Mouse (Mus musculus): ENCODE data around the gene Egln3. TPM values are rescaled to one million over a fixed set of nuclear protein-coding genes. Genes with fewer than 3 reads are reported as not detected.

Gene Egln3
- polyA plus RNA-seq, 1 experiment from 2014 or later: 11.6 TPM

GRCm38 (mm10) chr12:54198282-54198918 is 5.3 kb downstream of the Egln3 start:
- peaks cover 14% of the 10 kb centered on the region for H3K4me1 ChIP-seq (replicated peaks; ENCODE audit: control insufficient read depth, insufficient read depth, low read length)
- no peak for DNase-seq (ENCODE audit: low spot score)
- H3K27me3 ChIP-seq (replicated peaks; ENCODE audit: control insufficient read depth, insufficient read depth, low read length): peaks cover 7% of the 10 kb centered on the region; the same call in 1 of the 2 replicates
- H3K4me3 ChIP-seq (ENCODE audit: low read depth, low read length): no peak overlapping the region
- WGBS: 75% methylated on average over 4 of the region's 4 CpGs
- no peak overlapping the region for H3K4me2 ChIP-seq
- H3K27ac ChIP-seq (ENCODE audit: low read depth, low read length): no peak overlapping the region
- no peak overlapping the region for H3K9ac ChIP-seq (ENCODE audit: low read depth, low read length)
- no peaks in the 10 kb centered on the region for H3K9me3 ChIP-seq (ENCODE audit: control insufficient read depth, low read length)
- H3K36me3 ChIP-seq (ENCODE audit: control insufficient read depth, insufficient read depth, low read length): no peaks in the 10 kb centered on the region
- no peak for ATAC-seq (replicated peaks; ENCODE audit: low FRiP score)

- WGBS: 76% methylated on average over 11 of the region's 11 CpGs
- no peak overlapping the region for H3K27ac ChIP-seq (ENCODE audit: low read depth, low read length)
- ATAC-seq (replicated peaks; ENCODE audit: low FRiP score) (no peak), DNase-seq (ENCODE audit: low spot score) (no peak)
- no peak overlapping the region for H3K4me2 ChIP-seq
- H3K27me3 ChIP-seq (replicated peaks; ENCODE audit: control insufficient read depth, insufficient read depth, low read length): peaks cover 2% of the 10 kb centered on the region; the same call in 1 of the 2 replicates
- peaks cover 16% of the 10 kb centered on the region for H3K4me1 ChIP-seq (replicated peaks; ENCODE audit: control insufficient read depth, insufficient read depth, low read length)
- H3K9ac ChIP-seq (ENCODE audit: low read depth, low read length): no peak overlapping the region
- H3K36me3 ChIP-seq (ENCODE audit: control insufficient read depth, insufficient read depth, low read length): no peaks in the 10 kb centered on the region
- H3K4me3 ChIP-seq (ENCODE audit: low read depth, low read length): no peak overlapping the region
- no peaks in the 10 kb centered on the region for H3K9me3 ChIP-seq (ENCODE audit: control insufficient read depth, low read length)
Observed at GRCm38 (mm10) chr12:54197849-54198248, 5.8 kb downstream of the Egln3 start.

GRCm38 (mm10) chr12:54197301-54197782 is 6.3 kb downstream of the Egln3 start:
- H3K36me3 ChIP-seq (ENCODE audit: control insufficient read depth, insufficient read depth, low read length): no peaks in the 10 kb centered on the region
- no peak overlapping the region for H3K4me3 ChIP-seq (ENCODE audit: low read depth, low read length)
- ATAC-seq (replicated peaks; ENCODE audit: low FRiP score) (no peak), DNase-seq (ENCODE audit: low spot score) (no peak)
- H3K27me3 ChIP-seq (replicated peaks; ENCODE audit: control insufficient read depth, insufficient read depth, low read length): no peaks in the 10 kb centered on the region; the same call in 1 of the 2 replicates
- 66% methylated on average over 6 of the region's 6 CpGs for WGBS
- no peak overlapping the region for H3K4me2 ChIP-seq
- H3K4me1 ChIP-seq (replicated peaks; ENCODE audit: control insufficient read depth, insufficient read depth, low read length): peaks cover 21% of the 10 kb centered on the region
- no peaks in the 10 kb centered on the region for H3K9me3 ChIP-seq (ENCODE audit: control insufficient read depth, low read length)
- no peak overlapping the region for H3K27ac ChIP-seq (ENCODE audit: low read depth, low read length)
- H3K9ac ChIP-seq (ENCODE audit: low read depth, low read length): no peak overlapping the region

GRCm38 (mm10) chr12:54196881-54197280 is 6.8 kb downstream of the Egln3 start:
- H3K27ac ChIP-seq (ENCODE audit: low read depth, low read length): no peak overlapping the region
- no peaks in the 10 kb centered on the region for H3K36me3 ChIP-seq (ENCODE audit: control insufficient read depth, insufficient read depth, low read length)
- no peak overlapping the region for H3K4me3 ChIP-seq (ENCODE audit: low read depth, low read length)
- H3K9ac ChIP-seq (ENCODE audit: low read depth, low read length): no peak overlapping the region
- 73% methylated on average over 8 of the region's 8 CpGs for WGBS
- no peak for DNase-seq (ENCODE audit: low spot score)
- peaks cover 23% of the 10 kb centered on the region for H3K4me1 ChIP-seq (replicated peaks; ENCODE audit: control insufficient read depth, insufficient read depth, low read length)
- H3K9me3 ChIP-seq (ENCODE audit: control insufficient read depth, low read length): no peaks in the 10 kb centered on the region
- no peak for ATAC-seq (replicated peaks; ENCODE audit: low FRiP score)
- no peaks in the 10 kb centered on the region; the same call in 1 of the 2 replicates for H3K27me3 ChIP-seq (replicated peaks; ENCODE audit: control insufficient read depth, insufficient read depth, low read length)
- H3K4me2 ChIP-seq: no peak overlapping the region

GRCm38 (mm10) chr12:54194159-54194558 is 9.5 kb downstream of the Egln3 start:
- WGBS: 53% methylated on average over 5 of the region's 5 CpGs
- no peak overlapping the region for H3K4me2 ChIP-seq
- no peaks in the 10 kb centered on the region for H3K36me3 ChIP-seq (ENCODE audit: control insufficient read depth, insufficient read depth, low read length)
- H3K27ac ChIP-seq (ENCODE audit: low read depth, low read length): no peak overlapping the region; the same call in 1 of the 2 replicates
- H3K9ac ChIP-seq (ENCODE audit: low read depth, low read length): no peak overlapping the region
- no peak for ATAC-seq (replicated peaks; ENCODE audit: low FRiP score)
- DNase-seq (ENCODE audit: low spot score): no peak
- H3K4me1 ChIP-seq (replicated peaks; ENCODE audit: control insufficient read depth, insufficient read depth, low read length): peaks cover 34% of the 10 kb centered on the region
- H3K9me3 ChIP-seq (ENCODE audit: control insufficient read depth, low read length): no peaks in the 10 kb centered on the region
- no peak overlapping the region for H3K4me3 ChIP-seq (ENCODE audit: low read depth, low read length)
- no peaks in the 10 kb centered on the region for H3K27me3 ChIP-seq (replicated peaks; ENCODE audit: control insufficient read depth, insufficient read depth, low read length)

- H3K4me2 ChIP-seq: peak overlapping the region; percentile 74
- 4% methylated on average over 5 of the region's 5 CpGs for WGBS
- ATAC-seq (replicated peaks; ENCODE audit: low FRiP score): peak; percentile 11; the same call in 1 of the 2 replicates
- no peaks in the 10 kb centered on the region for H3K27me3 ChIP-seq (replicated peaks; ENCODE audit: control insufficient read depth, insufficient read depth, low read length)
- H3K9me3 ChIP-seq (ENCODE audit: control insufficient read depth, low read length): no peaks in the 10 kb centered on the region
- H3K27ac ChIP-seq (ENCODE audit: low read depth, low read length): peak overlapping the region; percentile 87
- no peaks in the 10 kb centered on the region for H3K36me3 ChIP-seq (ENCODE audit: control insufficient read depth, insufficient read depth, low read length)
- peak overlapping the region; percentile 29; the same call in 1 of the 2 replicates for H3K4me3 ChIP-seq (ENCODE audit: low read depth, low read length)
- peaks cover 38% of the 10 kb centered on the region for H3K4me1 ChIP-seq (replicated peaks; ENCODE audit: control insufficient read depth, insufficient read depth, low read length)
- no peak for DNase-seq (ENCODE audit: low spot score)
- peak overlapping the region; percentile 60 for H3K9ac ChIP-seq (ENCODE audit: low read depth, low read length)
Observed at GRCm38 (mm10) chr12:54192305-54192661, 11.4 kb downstream of the Egln3 start.

GRCm38 (mm10) chr12:54191608-54192304 is 11.9 kb downstream of the Egln3 start:
- no peaks in the 10 kb centered on the region for H3K9me3 ChIP-seq (ENCODE audit: control insufficient read depth, low read length)

GRCm38 (mm10) chr12:54191181-54191580 is 12.5 kb downstream of the Egln3 start:
- Histone ChIP-seq H3K4me3 (ENCODE audit: low read depth, low read length) (peak overlapping the region; percentile 29; the same call in 1 of the 2 replicates), H3K36me3 (ENCODE audit: control insufficient read depth, insufficient read depth, low read length) (no peaks in the 10 kb centered on the region), H3K27ac (ENCODE audit: low read depth, low read length) (peak overlapping the region; percentile 87), H3K27me3 (replicated peaks; ENCODE audit: control insufficient read depth, insufficient read depth, low read length) (peaks cover 3% of the 10 kb centered on the region; the same call in 1 of the 2 replicates), H3K4me2 (peak overlapping the region; percentile 74), H3K9ac (ENCODE audit: low read depth, low read length) (peak overlapping the region; percentile 64; the same call in 1 of the 2 replicates), H3K9me3 (ENCODE audit: control insufficient read depth, low read length) (no peaks in the 10 kb centered on the region), H3K4me1 (replicated peaks; ENCODE audit: control insufficient read depth, insufficient read depth, low read length) (peaks cover 39% of the 10 kb centered on the region)
- WGBS: 22% methylated on average over 9 of the region's 9 CpGs
- DNase-seq (ENCODE audit: low spot score): no peak
- no peak for ATAC-seq (replicated peaks; ENCODE audit: low FRiP score)

More at GRCm38 (mm10) chr12:54191608-54192304, 11.9 kb downstream of the Egln3 start:
- ATAC-seq (replicated peaks; ENCODE audit: low FRiP score) (peak; percentile 96), DNase-seq (ENCODE audit: low spot score) (peak; percentile 90)
- peak overlapping the region; percentile 64 for H3K9ac ChIP-seq (ENCODE audit: low read depth, low read length)
- WGBS: 3% methylated on average over 19 of the region's 19 CpGs
- H3K36me3 ChIP-seq (ENCODE audit: control insufficient read depth, insufficient read depth, low read length): no peaks in the 10 kb centered on the region
- H3K4me2 ChIP-seq: peak overlapping the region; percentile 74
- peak overlapping the region; percentile 29 for H3K4me3 ChIP-seq (ENCODE audit: low read depth, low read length)
- peak overlapping the region; percentile 87 for H3K27ac ChIP-seq (ENCODE audit: low read depth, low read length)
- peaks cover 39% of the 10 kb centered on the region for H3K4me1 ChIP-seq (replicated peaks; ENCODE audit: control insufficient read depth, insufficient read depth, low read length)
- H3K27me3 ChIP-seq (replicated peaks; ENCODE audit: control insufficient read depth, insufficient read depth, low read length): peaks cover 3% of the 10 kb centered on the region; the same call in 1 of the 2 replicates
